Mouse (Mus musculus): Measurements from ENCODE around the gene Aifm3.

DNA sequence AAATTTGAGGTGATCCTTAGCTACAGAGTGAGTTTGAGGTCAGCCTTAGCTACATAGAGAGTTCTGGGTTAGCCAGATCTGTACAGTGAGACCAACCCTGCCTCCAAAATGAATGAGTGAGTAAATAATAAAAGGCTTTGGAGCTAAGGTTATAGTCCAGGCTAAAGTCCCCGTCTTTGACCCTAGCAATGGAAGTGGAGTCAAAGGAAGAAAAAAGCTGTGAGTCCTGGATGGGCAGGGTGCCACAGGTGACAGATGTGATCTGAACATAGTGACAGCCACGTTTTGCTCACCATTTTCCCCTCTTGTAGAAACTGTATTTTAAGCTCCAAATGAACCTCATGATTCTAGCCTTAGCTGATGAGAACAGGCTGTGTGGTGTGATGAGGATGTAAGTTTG lies 29.5 kb downstream of the Aifm3 start:
- TF ChIP-seq GATA1 (IDR thresholded peaks at IDR 0.05; ENCODE audit: borderline replicate concordance, low read length) (no peak), FLI1 (IDR thresholded peaks at IDR 0.05; ENCODE audit: low read length) (no peak)

Measured in megakaryocyte, embryonic 14.5 days (primary cell).